Mouse (Mus musculus) liver, postnatal 0 days (tissue): Measurements from ENCODE around the gene Agmat.
"Not testable (repeated sequence)": the region's sequence is repeated elsewhere in the genome, so short reads cannot be mapped to it uniquely, and the experiment has no call there.

Source experiments
- CTCF ChIP-seq: sonication (generic); IDR thresholded peaks from 2 replicates; pipeline ENCODE4 v1.5.1; 2016; ENCODE audit warnings: antibody characterized with exemption, low read depth
- EP300 ChIP-seq: IDR thresholded peaks from 2 replicates; pipeline ENCODE4 v1.6.1; 2016; ENCODE audit warnings: antibody characterized with exemption, low read depth, mild to moderate bottlenecking

- TF ChIP-seq CTCF: peak; percentile 41; the same call in 1 of the 2 replicates
- TF ChIP-seq EP300: not testable (repeated sequence)
Observed at GRCm38 (mm10) chr4:141773019-141773418, 26.5 kb downstream of the Agmat start.
